Mouse (Mus musculus) brain, embryonic 14.5 days (tissue): ENCODE measurements around the gene Col9a1. TPM values are rescaled to one million over a fixed set of nuclear protein-coding genes. Genes with fewer than 3 reads are reported as not detected.

Experiments
- DNase-seq: peaks from one replicate; pipeline ENCODE4 v3.0.0-alpha.2; 2011; ENCODE audit warnings: low read depth
- CTCF ChIP-seq: fragments of 200-500 bp; IDR thresholded peaks from 2 replicates; pipeline ENCODE4 v1.5.1; 2012; ENCODE audit warnings: inconsistent platforms, mild to moderate bottlenecking, moderate library complexity, borderline replicate concordance; ENCODE audit not compliant: insufficient read depth, insufficient read length; ENCODE audit errors: extremely low read depth
- POLR2A ChIP-seq: fragments of 200-500 bp; IDR thresholded peaks from 2 replicates; pipeline ENCODE4 v1.6.1; 2012; ENCODE audit warnings: mild to moderate bottlenecking, inconsistent platforms, borderline replicate concordance; ENCODE audit not compliant: poor library complexity, insufficient read depth, insufficient read length, severe bottlenecking; ENCODE audit errors: extremely low read depth
- polyA plus RNA-seq: library from polyadenylated mRNA; depleted of rRNA; stranded (reverse); fragments of >200 nt; gene quantifications from 2 replicates; pipeline ENCODE4 v1.2.3, GENCODE M21; 2012; rRNA removed

Col9a1 gene
- polyA plus RNA-seq, 1 experiment = 1.5 TPM

DNA sequence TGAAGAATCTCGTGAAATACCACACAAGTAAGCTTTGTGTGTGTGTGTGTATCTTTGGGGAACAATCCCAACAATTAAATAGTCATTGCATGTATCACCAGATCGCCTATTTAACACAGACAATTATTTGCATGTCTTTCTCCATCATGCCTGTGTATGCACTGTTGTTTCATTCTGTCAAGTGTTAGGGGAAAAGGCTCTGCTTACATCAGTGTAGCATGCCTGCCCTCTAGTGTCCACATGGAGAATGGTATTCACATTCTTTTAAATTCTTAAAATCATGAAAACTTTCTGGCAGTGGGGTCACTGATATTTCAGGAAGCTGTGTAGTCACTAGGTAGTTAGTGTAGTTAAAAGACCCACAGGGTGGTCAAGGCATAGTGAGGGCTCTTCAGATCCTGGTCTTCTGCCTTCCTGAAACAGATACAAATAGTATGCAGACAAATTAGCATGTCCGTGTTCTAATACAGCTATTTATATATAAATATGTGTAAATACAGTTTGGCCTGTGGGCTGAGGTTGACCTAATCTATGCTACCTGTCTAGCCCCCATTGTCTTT, 71.8 kb downstream of the Col9a1 start:
- no peak for TF ChIP-seq POLR2A
- TF ChIP-seq CTCF = peak; percentile 83
- peak; percentile 92 for DNase-seq

DNA sequence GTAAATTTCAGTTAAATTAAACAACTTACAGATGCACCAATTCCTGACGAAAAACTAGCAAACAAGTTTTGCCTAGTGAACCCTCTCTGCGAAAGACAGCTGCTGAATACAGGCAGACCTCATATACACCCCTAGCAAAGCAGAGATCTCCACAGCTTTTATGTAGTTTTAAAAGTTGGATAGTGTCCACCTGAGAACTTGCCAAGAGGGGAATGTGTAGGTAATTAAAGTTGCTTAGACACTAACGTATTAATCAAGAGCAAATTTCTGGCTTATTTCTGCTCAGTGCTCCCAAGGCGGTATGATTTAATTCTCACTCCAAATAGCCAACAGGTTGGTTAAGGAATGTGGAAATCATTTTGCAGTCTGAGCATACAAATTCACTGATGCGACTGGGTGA, 80.6 kb downstream of the Col9a1 start:
- DNase-seq = peak; percentile 77

DNA sequence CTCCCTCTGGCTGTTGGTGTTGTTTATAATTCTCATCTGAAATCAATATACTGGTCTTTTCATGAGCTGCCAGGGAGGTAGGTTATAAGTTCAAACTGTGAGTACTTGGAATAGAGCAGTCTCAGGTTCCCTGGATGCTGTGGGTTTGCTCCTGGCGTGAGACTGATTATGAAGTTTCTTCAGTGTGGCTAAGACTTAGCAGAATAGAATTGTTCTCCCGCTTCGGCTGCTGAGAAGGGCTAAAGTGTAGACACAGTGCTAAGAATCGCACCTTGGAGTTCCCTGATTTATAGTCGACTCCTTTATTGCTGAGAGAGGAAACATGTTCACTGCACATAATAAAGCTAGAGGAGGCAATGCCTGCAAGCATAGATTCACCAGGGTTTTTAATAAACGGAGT, 82.0 kb downstream of the Col9a1 start:
- DNase-seq = no peak
- no peak for TF ChIP-seq CTCF
- no peak for TF ChIP-seq POLR2A

More for the DNA sequence above, 80.6 kb downstream of the Col9a1 start:
- TF ChIP-seq POLR2A = no peak
- TF ChIP-seq CTCF = no peak

DNA sequence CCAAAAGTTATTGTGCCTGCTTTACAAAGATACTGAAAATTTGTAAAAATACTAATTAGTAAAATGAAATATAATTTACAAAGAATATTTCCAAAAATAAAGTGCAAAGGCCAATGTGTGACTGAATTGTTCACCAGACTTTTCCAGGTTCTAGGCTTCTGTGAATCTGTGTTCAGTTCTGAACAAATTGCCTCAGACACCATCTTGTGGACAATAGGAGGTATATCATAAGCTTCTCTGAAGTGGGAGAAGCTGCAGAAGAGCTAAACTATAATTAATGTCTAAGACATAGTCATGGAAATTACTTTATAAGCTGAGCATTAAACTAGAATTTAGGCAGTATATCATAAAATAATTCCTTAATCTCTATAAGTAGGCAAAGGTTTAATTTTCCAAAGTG, 83.8 kb downstream of the Col9a1 start:
- DNase-seq = peak; percentile 25
- TF ChIP-seq POLR2A (no peak), CTCF (no peak)

DNA sequence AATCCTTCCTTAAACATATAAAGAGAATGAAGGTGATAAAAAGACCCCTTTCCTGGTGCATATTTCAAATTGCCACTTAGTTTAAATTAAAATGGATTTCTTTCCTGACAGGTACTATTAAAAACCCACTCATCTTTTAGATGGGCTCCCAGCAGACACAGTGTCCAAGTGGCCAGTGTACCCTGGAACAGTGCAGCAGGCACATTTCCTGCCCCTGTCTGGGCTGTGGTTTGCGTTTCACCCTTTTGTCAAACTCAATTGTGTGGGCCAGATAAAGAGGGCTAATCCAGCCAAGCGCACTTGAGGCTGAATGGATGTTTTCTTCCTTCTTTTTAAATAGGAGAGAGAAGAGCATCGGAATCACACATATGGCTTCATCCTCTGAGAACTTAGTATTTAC, 89.6 kb downstream of the Col9a1 start:
- no peak for TF ChIP-seq CTCF
- no peak for TF ChIP-seq POLR2A
- peak; percentile 25 for DNase-seq

DNA sequence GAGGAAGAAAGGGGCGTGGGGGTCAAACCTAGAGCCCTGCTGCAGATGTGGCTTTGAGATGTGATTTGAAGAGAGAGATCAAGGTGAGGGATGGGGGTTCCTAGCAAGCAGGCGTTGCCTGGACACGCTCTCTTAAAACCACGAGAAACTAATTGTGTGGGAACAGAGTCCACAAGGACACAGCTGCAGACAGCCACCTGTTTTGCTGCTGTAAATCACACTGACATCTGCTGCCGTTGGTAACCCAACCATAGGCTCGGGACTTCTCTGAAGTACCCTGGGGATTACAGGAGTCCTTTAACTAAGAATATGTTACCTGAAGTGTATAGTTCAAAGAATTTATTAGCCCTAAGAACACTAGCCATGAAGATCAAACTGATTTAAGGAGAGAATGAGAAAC, 109.0 kb downstream of the Col9a1 start:
- no peak for DNase-seq
- TF ChIP-seq CTCF (no peak), POLR2A (no peak)

DNA sequence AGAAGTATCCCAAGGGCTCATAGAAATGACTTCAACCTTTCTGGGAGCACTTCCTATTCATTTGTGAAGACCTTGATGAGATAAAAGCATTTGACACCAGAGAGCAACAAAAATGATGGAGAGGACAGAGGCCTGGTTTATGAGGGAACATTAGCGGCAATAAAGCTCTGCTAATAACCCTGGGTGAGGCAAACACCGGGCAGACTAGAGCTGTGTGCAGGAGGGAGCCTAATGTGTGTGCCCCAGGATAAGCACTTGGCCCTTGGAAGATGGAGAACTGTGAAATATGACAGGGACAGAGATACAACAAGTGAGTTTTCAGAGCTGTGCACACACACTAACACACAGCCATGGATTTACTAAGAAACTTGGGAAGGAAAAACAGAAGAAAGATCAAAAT, 115.1 kb downstream of the Col9a1 start:
- no peak for DNase-seq
- no peak for TF ChIP-seq POLR2A
- no peak for TF ChIP-seq CTCF

DNA sequence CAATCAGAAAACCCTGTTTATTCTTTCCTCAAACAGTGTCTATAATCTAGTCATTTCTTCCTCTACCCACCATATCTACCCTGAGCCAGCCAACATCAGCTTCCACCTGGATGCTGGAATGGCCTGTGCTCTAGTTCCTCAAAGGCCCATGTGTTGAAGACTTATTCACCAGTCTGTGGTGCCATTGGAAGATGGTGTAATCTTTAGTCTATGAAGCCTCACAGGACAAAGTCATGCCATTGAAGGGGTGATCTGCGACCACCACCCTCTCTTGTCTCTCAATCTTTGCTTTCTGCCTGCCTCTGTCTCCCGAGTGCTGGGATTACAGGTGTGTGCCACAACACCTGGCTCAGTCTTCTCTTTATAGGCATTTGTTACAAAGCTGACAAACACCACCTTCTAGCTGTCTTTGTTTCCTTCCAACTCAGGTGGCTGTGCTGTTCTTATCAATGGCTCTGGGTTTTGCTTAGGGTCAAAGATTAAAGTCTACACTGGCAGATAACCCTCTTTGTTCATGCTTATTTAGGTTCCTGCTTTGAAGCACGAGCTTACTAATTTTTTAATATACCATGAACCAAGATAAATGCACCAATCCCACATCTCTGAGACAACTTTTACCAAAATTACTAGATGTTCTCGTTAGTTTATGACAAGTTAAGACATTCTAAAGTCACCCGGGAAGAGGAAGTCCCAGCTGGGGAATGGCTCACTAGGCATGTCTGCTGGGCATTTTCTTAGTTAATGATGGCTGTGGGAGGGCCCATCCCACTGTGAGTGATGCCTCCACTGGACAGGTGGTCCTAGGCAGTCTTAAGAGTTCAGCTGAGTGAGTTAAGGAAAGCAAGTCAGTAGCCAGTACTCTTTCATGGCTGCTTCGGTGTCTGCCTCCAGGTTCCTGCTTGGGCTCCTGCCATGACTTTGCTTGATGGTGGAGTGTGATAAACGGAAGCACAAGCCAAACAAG, 117.9 kb downstream of the Col9a1 start:
- TF ChIP-seq CTCF (no peak), POLR2A (no peak)
- no peak for DNase-seq

DNA sequence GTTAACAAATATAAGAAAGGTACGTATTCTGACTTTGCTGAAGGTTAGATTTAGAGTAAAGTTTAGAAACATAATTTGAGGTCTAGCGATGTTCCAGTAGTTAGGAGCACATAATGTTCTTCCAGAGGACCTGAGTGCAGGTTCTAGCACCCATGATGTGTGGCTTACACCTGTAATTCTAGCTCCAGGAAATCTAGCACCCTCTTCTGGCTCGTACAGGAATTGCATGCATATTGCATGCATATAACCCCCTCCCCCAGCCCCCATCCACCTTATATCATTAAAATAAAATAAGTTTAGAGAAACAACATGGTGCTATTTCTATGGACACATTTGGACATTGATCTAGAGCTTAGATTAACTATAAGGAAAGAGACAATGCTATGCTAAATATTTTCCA, 123.3 kb downstream of the Col9a1 start:
- DNase-seq = no peak
- TF ChIP-seq CTCF (peak; percentile 24; the same call in 1 of the 2 replicates), POLR2A (no peak)

Other genes starting within 250 kb of the Col9a1 start
- 48.9 and 56.5 TPM in 2 replicates for gene Sdhaf4, start 172.0 kb upstream of the Col9a1 start, polyA plus RNA-seq
- 41.3 and 49.5 TPM in 2 replicates for gene Fam135a, start 77.3 kb upstream of the Col9a1 start, polyA plus RNA-seq